Mouse (Mus musculus): ENCODE results near the gene Epm2aip1.

GRCm38 (mm10) chr9:111289832-111290339 lies 18.2 kb downstream of the Epm2aip1 start:
- TF ChIP-seq MYOD1 (IDR thresholded peaks at IDR 0.05; ENCODE audit: control insufficient read depth in 1 of 3, insufficient read length in 2 of 3, low read depth in 2 of 3): no peak
- no peak for TF ChIP-seq POLR2A (IDR thresholded peaks at IDR 0.05; ENCODE audit: insufficient read length, low read depth)
- no peak for TF ChIP-seq MAX (IDR thresholded peaks at IDR 0.05; ENCODE audit: low read depth)
- TF ChIP-seq TCF12 (IDR thresholded peaks at IDR 0.05; ENCODE audit: insufficient read depth, poor library complexity, severe bottlenecking): no peak
- no peak for TF ChIP-seq CEBPB (IDR thresholded peaks at IDR 0.05; ENCODE audit: insufficient read depth, poor library complexity, severe bottlenecking)
